Mouse (Mus musculus) ES-Bruce4 (cell line): Measurements from ENCODE around the gene Snap25. TPM values are rescaled to one million over a fixed set of nuclear protein-coding genes. Genes with fewer than 3 reads are reported as not detected.
A peak's percentile ranks its signal among the peaks of the same experiment; 100 is the strongest.

Experiments used
- H3K27ac ChIP-seq: 2 replicates; pipeline ENCODE4 v1.5.1; 2012; ENCODE audit warnings: low read length, inconsistent platforms; ENCODE audit not compliant: insufficient read depth
- H3K27me3 ChIP-seq: 2 replicates; pipeline ENCODE4 v1.6.1; 2012; ENCODE audit warnings: mild to moderate bottlenecking, low read length, inconsistent platforms; ENCODE audit not compliant: control insufficient read depth, poor library complexity, insufficient read depth, severe bottlenecking
- H3K36me3 ChIP-seq: 2 replicates; pipeline ENCODE4 v1.6.1; 2012; ENCODE audit warnings: inconsistent platforms, mild to moderate bottlenecking, low read length, moderate library complexity; ENCODE audit not compliant: control insufficient read depth, poor library complexity, insufficient read depth, severe bottlenecking
- H3K4me1 ChIP-seq: one replicate; pipeline ENCODE4 v1.8.1; 2011; ENCODE audit warnings: low read length; ENCODE audit not compliant: control insufficient read depth, insufficient read depth
- H3K4me3 ChIP-seq: 2 replicates; pipeline ENCODE4 v1.5.1; 2011; ENCODE audit warnings: low read depth, mild to moderate bottlenecking, low read length
- H3K9ac ChIP-seq: 2 replicates; pipeline ENCODE4 v1.6.1; 2012; ENCODE audit warnings: low read depth, mild to moderate bottlenecking, inconsistent platforms; ENCODE audit not compliant: poor library complexity, severe bottlenecking
- H3K9me3 ChIP-seq: replicated peaks from 2 replicates; pipeline ENCODE4 v1.6.1; 2012; ENCODE audit warnings: mild to moderate bottlenecking, low read length, inconsistent platforms; ENCODE audit not compliant: control insufficient read depth, poor library complexity, insufficient read depth, severe bottlenecking
- CTCF ChIP-seq: IDR thresholded peaks from one replicate; pipeline ENCODE4 v1.8.1; 2011; ENCODE audit warnings: low read depth, low read length
- EP300 ChIP-seq: IDR thresholded peaks from 2 replicates; pipeline ENCODE4 v1.6.1; 2011; ENCODE audit warnings: low read depth, low read length; ENCODE audit not compliant: insufficient read depth
- POLR2A ChIP-seq: IDR thresholded peaks from one replicate; pipeline ENCODE4 v1.8.1; 2011; ENCODE audit warnings: low read length; ENCODE audit not compliant: insufficient read depth
- polyA plus RNA-seq: library from polyadenylated mRNA; stranded (reverse); fragments of >200 nt; gene quantifications from 2 replicates; pipeline ENCODE4 v1.2.4, GENCODE M21; 2011; ENCODE audit warnings: low read depth; ENCODE audit not compliant: missing spikeins, insufficient read depth, insufficient read length

Gene Snap25
- polyA plus RNA-seq, 1 experiment = 1.0 TPM

- Histone ChIP-seq H3K4me3 (no peak overlapping the region), H3K9ac (no peak overlapping the region), H3K4me1 (peaks cover 3% of the 10 kb centered on the region), H3K27me3 (no peaks in the 10 kb centered on the region; the same call in 1 of the 2 replicates), H3K9me3 (no peaks in the 10 kb centered on the region), H3K27ac (no peak overlapping the region), H3K36me3 (no peaks in the 10 kb centered on the region)
- TF ChIP-seq EP300 (no peak), POLR2A (no peak), CTCF (no peak)
Observed at GRCm38 (mm10) chr2:136676196-136676595, 37.1 kb upstream of the Snap25 start.

- Histone ChIP-seq H3K27me3 (no peaks in the 10 kb centered on the region; the same call in 1 of the 2 replicates), H3K36me3 (no peaks in the 10 kb centered on the region), H3K4me3 (no peak overlapping the region), H3K9ac (no peak overlapping the region), H3K9me3 (no peaks in the 10 kb centered on the region), H3K27ac (no peak overlapping the region), H3K4me1 (peaks cover 3% of the 10 kb centered on the region)
- TF ChIP-seq CTCF (no peak), POLR2A (no peak), EP300 (no peak)
Observed at GRCm38 (mm10) chr2:136676918-136677445, 36.3 kb upstream of the Snap25 start.

DNA sequence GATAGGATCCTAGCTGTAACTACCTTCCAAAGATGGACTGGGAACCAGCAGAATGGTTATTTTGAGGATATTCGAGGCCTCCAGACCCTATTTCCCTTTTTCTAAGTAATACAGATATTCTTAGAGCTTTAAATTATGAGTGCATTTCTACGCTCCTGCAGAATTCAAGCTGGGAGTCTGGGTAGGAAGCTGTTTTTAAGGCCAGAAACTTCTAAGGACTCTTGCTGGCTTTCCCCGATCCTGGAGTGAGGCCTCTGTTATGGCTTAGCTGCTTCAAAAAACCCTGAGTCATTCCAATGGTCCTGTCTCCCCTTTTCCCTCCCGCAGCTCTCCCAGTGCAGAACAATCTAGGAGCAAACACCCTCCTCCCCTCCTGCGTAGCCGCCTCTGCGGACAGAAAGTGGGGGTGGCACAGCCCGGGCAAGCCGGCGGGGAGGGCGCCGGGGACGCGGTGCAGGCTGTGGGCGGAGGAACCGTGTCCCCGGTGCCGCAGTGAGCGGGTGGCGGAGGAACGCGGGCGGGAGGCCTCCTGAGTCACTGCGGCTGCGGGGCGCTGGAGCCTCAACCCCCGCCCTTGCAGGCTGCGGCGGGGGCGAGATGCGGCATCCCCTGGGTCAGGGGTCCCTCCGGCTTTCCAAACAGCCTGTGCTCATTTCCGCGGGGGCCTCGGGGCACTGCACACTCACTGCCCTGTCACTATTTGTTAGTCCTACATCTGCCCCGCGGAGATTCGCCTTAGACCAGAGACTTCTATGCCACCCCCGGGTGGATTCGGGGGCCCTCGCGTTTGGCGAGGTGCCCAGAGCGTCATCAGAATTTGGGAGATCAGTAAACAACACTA lies 34.7 kb upstream of the Snap25 start:
- H3K27ac ChIP-seq = peak overlapping the region; percentile 91; the same call in 1 of the 2 replicates
- TF ChIP-seq POLR2A = no peak
- no peak for TF ChIP-seq CTCF
- TF ChIP-seq EP300 = no peak
- no peaks in the 10 kb centered on the region; the same call in 1 of the 2 replicates for H3K27me3 ChIP-seq
- peak overlapping the region; percentile 86 for H3K9ac ChIP-seq
- H3K4me1 ChIP-seq = peaks cover 3% of the 10 kb centered on the region
- peak overlapping the region; percentile 35 for H3K4me3 ChIP-seq
- no peaks in the 10 kb centered on the region for H3K36me3 ChIP-seq
- H3K9me3 ChIP-seq = peaks cover 4% of the 10 kb centered on the region; the same call in 1 of the 2 replicates

DNA sequence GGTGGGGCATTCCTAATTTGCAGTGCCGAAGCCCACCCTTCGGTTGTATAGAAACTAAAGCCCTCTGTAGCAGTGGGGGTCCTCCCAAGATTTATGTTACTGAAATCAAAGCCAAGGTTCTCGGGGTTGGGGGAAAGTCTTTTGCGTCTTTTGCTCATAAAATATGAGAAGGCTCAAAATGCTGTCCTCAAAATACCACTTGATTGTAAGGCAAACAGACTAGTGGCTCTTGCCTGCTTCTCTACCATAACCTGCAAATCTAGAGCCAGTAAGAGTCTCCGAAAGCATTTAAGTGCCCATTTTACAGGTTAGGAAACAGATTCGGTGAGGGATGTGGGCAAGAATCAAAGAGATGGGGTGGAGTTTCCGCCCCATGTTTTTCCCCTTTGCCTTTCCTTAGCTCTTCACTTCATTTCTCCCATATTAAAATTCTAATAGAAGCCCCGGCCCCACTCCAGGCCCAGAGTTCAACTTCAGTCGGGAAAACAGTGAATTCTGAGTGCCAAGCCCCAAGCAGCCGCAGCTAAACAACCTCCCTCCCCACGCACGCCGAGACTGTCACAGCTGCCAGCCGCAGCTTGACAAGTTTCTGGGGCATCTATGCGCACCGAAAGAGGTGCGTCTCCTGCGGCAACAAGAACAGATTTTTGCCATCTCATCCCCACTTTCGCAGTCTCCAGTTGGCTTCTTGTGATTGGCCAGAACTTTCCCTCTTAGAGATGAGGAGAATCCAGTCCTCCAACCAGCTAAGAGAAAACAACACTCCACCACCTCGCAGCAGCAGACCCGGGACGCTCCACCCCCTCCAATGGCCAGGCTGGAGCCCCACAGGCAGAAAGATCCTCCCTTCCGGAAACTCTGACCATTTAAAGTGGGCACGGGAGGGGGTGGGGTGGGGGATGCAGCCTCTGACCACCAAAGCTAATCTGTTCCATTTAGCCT lies 33.7 kb upstream of the Snap25 start:
- peaks cover 4% of the 10 kb centered on the region; the same call in 1 of the 2 replicates for H3K9me3 ChIP-seq
- H3K27me3 ChIP-seq = no peaks in the 10 kb centered on the region
- TF ChIP-seq CTCF = no peak
- peak; percentile 83 for TF ChIP-seq POLR2A
- TF ChIP-seq EP300 = peak; percentile 41; the same call in 1 of the 2 replicates
- peaks cover 3% of the 10 kb centered on the region for H3K4me1 ChIP-seq
- peak overlapping the region; percentile 73 for H3K4me3 ChIP-seq
- H3K36me3 ChIP-seq = no peaks in the 10 kb centered on the region
- H3K27ac ChIP-seq = peak overlapping the region; percentile 91
- peak overlapping the region; percentile 86 for H3K9ac ChIP-seq

DNA sequence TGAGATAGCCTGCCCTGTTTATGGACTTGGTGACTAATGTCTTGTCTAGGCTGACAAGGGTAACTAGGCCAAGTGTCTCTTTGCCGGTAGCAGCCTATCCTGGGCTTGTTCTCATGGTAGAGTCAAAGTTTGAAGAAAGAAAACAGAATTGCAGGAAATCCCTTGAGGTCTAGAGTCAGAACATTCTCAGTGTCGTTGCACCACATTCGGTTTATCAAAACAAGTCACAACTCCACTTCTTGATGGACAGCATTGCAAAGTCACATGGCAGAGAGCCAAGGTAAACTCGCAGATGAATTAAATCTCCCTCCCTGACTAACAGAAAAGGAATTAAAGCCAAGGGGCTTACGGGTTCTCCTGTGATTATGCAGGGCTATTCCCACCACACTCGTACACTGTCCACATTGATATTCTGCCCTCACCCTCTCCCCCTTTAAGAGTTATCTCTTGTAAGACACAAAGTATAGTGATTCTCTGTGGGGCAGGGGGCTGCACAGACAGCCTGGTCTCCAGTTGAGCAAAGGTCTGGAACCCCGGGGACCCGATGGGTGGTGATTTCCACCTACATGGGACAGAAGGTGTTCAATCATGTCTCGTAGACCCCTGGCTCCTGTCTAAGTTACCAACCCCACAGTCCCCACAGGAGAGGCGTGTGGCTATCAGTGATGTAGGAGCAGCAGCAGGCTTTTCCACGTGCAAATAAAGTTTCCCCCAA lies 30.9 kb upstream of the Snap25 start:
- H3K27ac ChIP-seq = no peak overlapping the region
- no peak overlapping the region for H3K9ac ChIP-seq
- H3K4me3 ChIP-seq = no peak overlapping the region
- TF ChIP-seq CTCF (no peak), EP300 (no peak), POLR2A (no peak)
- H3K9me3 ChIP-seq = peaks cover 4% of the 10 kb centered on the region; the same call in 1 of the 2 replicates
- no peaks in the 10 kb centered on the region for H3K27me3 ChIP-seq
- H3K4me1 ChIP-seq = peaks cover 3% of the 10 kb centered on the region
- no peaks in the 10 kb centered on the region for H3K36me3 ChIP-seq
